Mouse (Mus musculus): ENCODE measurements around the gene Tenm3.

DNA sequence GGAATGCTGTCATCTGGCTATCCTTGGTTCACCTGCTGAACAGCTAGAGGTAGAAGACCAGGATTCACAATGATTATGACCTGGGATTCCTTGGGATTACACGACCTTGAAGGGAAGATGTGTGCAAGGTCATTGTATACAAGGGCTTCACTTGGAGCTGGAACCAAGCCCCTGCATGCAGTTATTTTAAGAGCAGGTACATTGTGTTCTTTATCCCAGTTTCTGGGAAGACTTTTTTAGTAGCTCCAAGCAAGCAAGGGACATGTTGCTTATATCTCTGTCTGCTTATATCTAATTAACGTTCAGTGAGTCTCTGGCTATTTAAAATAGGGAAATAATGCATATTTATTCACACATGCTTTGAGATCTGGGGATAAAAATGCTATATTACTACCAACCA is 86.9 kb downstream of the Tenm3 start:
- no peak for TF ChIP-seq CTCF (IDR thresholded peaks at IDR 0.05; ENCODE audit: borderline replicate concordance, insufficient read depth, low read length)
- no peak for TF ChIP-seq POLR2A (IDR thresholded peaks at IDR 0.05; ENCODE audit: low read depth, low read length)
